Mouse (Mus musculus) liver, embryonic 12.5 days (tissue): ENCODE data around the gene Rexo5. TPM values are rescaled to one million over a fixed set of nuclear protein-coding genes. Genes with fewer than 3 reads are reported as not detected.

Experiments
- ATAC-seq: fragments of 200-750 bp; cut with Nextera tagmentation; 2 replicates; pipeline ENCODE4 v1.8.0; 2017; ENCODE audit warnings: moderate number of reproducible peaks, mild to moderate bottlenecking, moderate library complexity
- H3K27ac ChIP-seq: fragments of 300-500 bp; sonication (generic); 2 replicates; pipeline ENCODE4 v1.5.1; 2016; ENCODE audit warnings: mild to moderate bottlenecking
- H3K27me3 ChIP-seq: fragments of 300-500 bp; sonication (generic); replicated peaks from 2 replicates; pipeline ENCODE4 v1.6.1; 2016; ENCODE audit warnings: mild to moderate bottlenecking, moderate library complexity
- H3K36me3 ChIP-seq: fragments of 300-500 bp; sonication (generic); 2 replicates; pipeline ENCODE4 v1.6.1; 2016; ENCODE audit warnings: mild to moderate bottlenecking, moderate library complexity
- H3K4me1 ChIP-seq: fragments of 300-500 bp; sonication (generic); 2 replicates; pipeline ENCODE4 v1.6.1; 2016
- H3K4me2 ChIP-seq: fragments of 300-500 bp; sonication (generic); 2 replicates; pipeline ENCODE4 v1.6.1; 2016; ENCODE audit warnings: mild to moderate bottlenecking, moderate library complexity
- H3K4me3 ChIP-seq: fragments of 300-500 bp; sonication (generic); 2 replicates; pipeline ENCODE4 v1.5.1; 2016; ENCODE audit warnings: mild to moderate bottlenecking, moderate library complexity
- H3K9ac ChIP-seq: fragments of 300-500 bp; sonication (generic); 2 replicates; pipeline ENCODE4 v1.6.1; 2016; ENCODE audit warnings: mild to moderate bottlenecking, moderate library complexity
- H3K9me3 ChIP-seq: fragments of 300-500 bp; sonication (generic); replicated peaks from 2 replicates; pipeline ENCODE4 v1.6.1; 2016; ENCODE audit warnings: mild to moderate bottlenecking, moderate library complexity
- WGBS: fragments of 180-500 bp; shearing (Covaris S2); methylation state at CpG from one replicate; pipeline ENCODE4 v1.1.7; 2016; ENCODE audit not compliant: insufficient replicate concordance; 5-methylcytosine and 5-hydroxymethylcytosine counted together
- polyA plus RNA-seq: library from polyadenylated mRNA; unstranded; fragments of >200 nt; fragmentation: Nextera tagmentation; extraction: Ambion mirVana; gene quantifications from 2 replicates; pipeline ENCODE4 v1.2.1, GENCODE M21; 2016

Rexo5 gene
- polyA plus RNA-seq, 1 experiment from 2014 or later: 14.0 TPM

- peaks cover 21% of the 10 kb centered on the region for H3K4me1 ChIP-seq
- H3K27me3 ChIP-seq: no peaks in the 10 kb centered on the region
- no peak overlapping the region for H3K9ac ChIP-seq
- peak overlapping the region; percentile 49 for H3K4me2 ChIP-seq
- 24% methylated on average over 5 of the region's 5 CpGs for WGBS
- no peak overlapping the region for H3K4me3 ChIP-seq
- no peaks in the 10 kb centered on the region for H3K9me3 ChIP-seq
- peaks cover 60% of the 10 kb centered on the region for H3K36me3 ChIP-seq
- H3K27ac ChIP-seq: peak overlapping the region; percentile 77
- ATAC-seq: peak; percentile 99
Observed at GRCm38 (mm10) chr7:119784908-119785307, 8.9 kb upstream of the Rexo5 start.

- WGBS: 86% methylated on average over 3 of the region's 3 CpGs
- Histone ChIP-seq H3K36me3 (peaks cover 70% of the 10 kb centered on the region), H3K9me3 (no peaks in the 10 kb centered on the region), H3K4me3 (no peak overlapping the region), H3K27ac (no peak overlapping the region), H3K4me1 (peaks cover 28% of the 10 kb centered on the region), H3K27me3 (no peaks in the 10 kb centered on the region), H3K4me2 (no peak overlapping the region), H3K9ac (no peak overlapping the region)
- no peak for ATAC-seq
Observed at GRCm38 (mm10) chr7:119789024-119789423, 4.8 kb upstream of the Rexo5 start.

- ATAC-seq: peak; percentile 73
- Histone ChIP-seq H3K27ac (peak overlapping the region; percentile 83), H3K4me1 (peaks cover 21% of the 10 kb centered on the region), H3K9me3 (no peaks in the 10 kb centered on the region), H3K36me3 (peaks cover 29% of the 10 kb centered on the region), H3K4me3 (peak overlapping the region; percentile 86), H3K27me3 (no peaks in the 10 kb centered on the region), H3K4me2 (peak overlapping the region; percentile 86), H3K9ac (peak overlapping the region; percentile 90)
- under 1% methylated on average over 21 of the region's 21 CpGs for WGBS
Observed at GRCm38 (mm10) chr7:119794251-119794638, 439 bp downstream of the Rexo5 start.

- H3K27me3 ChIP-seq: no peaks in the 10 kb centered on the region
- ATAC-seq: peak; percentile 50; the same call in 1 of the 2 replicates
- peak overlapping the region; percentile 67; the same call in 1 of the 2 replicates for H3K27ac ChIP-seq
- no peaks in the 10 kb centered on the region for H3K9me3 ChIP-seq
- peaks cover 21% of the 10 kb centered on the region for H3K4me1 ChIP-seq
- peak overlapping the region; percentile 86 for H3K4me2 ChIP-seq
- H3K9ac ChIP-seq: peak overlapping the region; percentile 51
- peak overlapping the region; percentile 86 for H3K4me3 ChIP-seq
- H3K36me3 ChIP-seq: peaks cover 23% of the 10 kb centered on the region
Observed at GRCm38 (mm10) chr7:119795311-119795710, 1.5 kb downstream of the Rexo5 start.

- no peaks in the 10 kb centered on the region for H3K27me3 ChIP-seq
- H3K4me2 ChIP-seq: no peak overlapping the region
- WGBS: 87% methylated on average over 3 of the region's 3 CpGs
- no peak overlapping the region for H3K9ac ChIP-seq
- no peaks in the 10 kb centered on the region for H3K4me1 ChIP-seq
- H3K9me3 ChIP-seq: no peaks in the 10 kb centered on the region
- H3K4me3 ChIP-seq: no peak overlapping the region
- H3K36me3 ChIP-seq: peaks cover 25% of the 10 kb centered on the region
- no peak overlapping the region for H3K27ac ChIP-seq
- ATAC-seq: no peak
Observed at GRCm38 (mm10) chr7:119800488-119800887, 6.7 kb downstream of the Rexo5 start.

- H3K36me3 ChIP-seq: peaks cover 27% of the 10 kb centered on the region
- WGBS: 70% methylated on average over 3 of the region's 3 CpGs
Observed at GRCm38 (mm10) chr7:119800991-119801390, 7.2 kb downstream of the Rexo5 start.

GRCm38 (mm10) chr7:119807396-119807795, 13.6 kb downstream of the Rexo5 start:
- ATAC-seq: no peak
- WGBS: 84% methylated on average over 5 of the region's 5 CpGs
- Histone ChIP-seq H3K4me2 (no peak overlapping the region), H3K9ac (no peak overlapping the region), H3K36me3 (peaks cover 71% of the 10 kb centered on the region), H3K4me1 (no peaks in the 10 kb centered on the region), H3K27ac (no peak overlapping the region), H3K27me3 (no peaks in the 10 kb centered on the region), H3K4me3 (no peak overlapping the region), H3K9me3 (no peaks in the 10 kb centered on the region)

More at GRCm38 (mm10) chr7:119800991-119801390, 7.2 kb downstream of the Rexo5 start:
- no peak overlapping the region for H3K9ac ChIP-seq
- no peaks in the 10 kb centered on the region for H3K4me1 ChIP-seq
- H3K9me3 ChIP-seq: no peaks in the 10 kb centered on the region
- H3K4me2 ChIP-seq: no peak overlapping the region
- no peak overlapping the region for H3K4me3 ChIP-seq
- no peak overlapping the region for H3K27ac ChIP-seq
- no peaks in the 10 kb centered on the region for H3K27me3 ChIP-seq
- no peak for ATAC-seq

GRCm38 (mm10) chr7:119808723-119809122, 14.9 kb downstream of the Rexo5 start:
- Histone ChIP-seq H3K36me3 (peaks cover 82% of the 10 kb centered on the region), H3K9me3 (no peaks in the 10 kb centered on the region), H3K27ac (no peak overlapping the region), H3K27me3 (no peaks in the 10 kb centered on the region), H3K4me2 (no peak overlapping the region), H3K9ac (no peak overlapping the region), H3K4me1 (no peaks in the 10 kb centered on the region), H3K4me3 (no peak overlapping the region)
- WGBS: 82% methylated on average over 3 of the region's 3 CpGs
- ATAC-seq: no peak

GRCm38 (mm10) chr7:119835371-119835770, 41.6 kb downstream of the Rexo5 start:
- Histone ChIP-seq H3K9me3 (no peaks in the 10 kb centered on the region), H3K27ac (no peak overlapping the region), H3K4me3 (no peak overlapping the region), H3K4me1 (no peaks in the 10 kb centered on the region; the same call in 1 of the 2 replicates), H3K36me3 (peaks cover 38% of the 10 kb centered on the region), H3K9ac (no peak overlapping the region), H3K27me3 (no peaks in the 10 kb centered on the region), H3K4me2 (no peak overlapping the region)
- ATAC-seq: no peak
- 85% methylated on average over 1 of the region's 1 CpGs for whole genome bisulfite sequencing

- ATAC-seq: no peak
- peaks cover 39% of the 10 kb centered on the region for H3K36me3 ChIP-seq
- 81% methylated on average over 4 of the region's 4 CpGs for WGBS
- no peaks in the 10 kb centered on the region for H3K27me3 ChIP-seq
- H3K9ac ChIP-seq: no peak overlapping the region
- H3K4me2 ChIP-seq: no peak overlapping the region
- no peaks in the 10 kb centered on the region for H3K9me3 ChIP-seq
- no peak overlapping the region for H3K27ac ChIP-seq
- no peaks in the 10 kb centered on the region; the same call in 1 of the 2 replicates for H3K4me1 ChIP-seq
- H3K4me3 ChIP-seq: no peak overlapping the region
Observed at GRCm38 (mm10) chr7:119835996-119836777, 42.4 kb downstream of the Rexo5 start.

GRCm38 (mm10) chr7:119841820-119842449, 48.1 kb downstream of the Rexo5 start:
- no peaks in the 10 kb centered on the region for H3K9me3 ChIP-seq
- no peak for ATAC-seq
- WGBS: 89% methylated on average over 4 of the region's 4 CpGs
- peaks cover 9% of the 10 kb centered on the region for H3K4me1 ChIP-seq
- no peak overlapping the region for H3K9ac ChIP-seq
- peaks cover 42% of the 10 kb centered on the region for H3K36me3 ChIP-seq
- no peak overlapping the region for H3K4me3 ChIP-seq
- no peaks in the 10 kb centered on the region for H3K27me3 ChIP-seq
- H3K27ac ChIP-seq: no peak overlapping the region
- no peak overlapping the region for H3K4me2 ChIP-seq

GRCm38 (mm10) chr7:119845541-119845940, 51.7 kb downstream of the Rexo5 start:
- H3K27ac ChIP-seq: no peak overlapping the region
- no peaks in the 10 kb centered on the region for H3K9me3 ChIP-seq
- H3K36me3 ChIP-seq: peaks cover 53% of the 10 kb centered on the region
- H3K4me3 ChIP-seq: no peak overlapping the region
- no peaks in the 10 kb centered on the region for H3K27me3 ChIP-seq
- no peak overlapping the region for H3K9ac ChIP-seq
- 0 out of 2 replicates have a peak, but pooled peaks have one; percentile 44 for ATAC-seq
- no peak overlapping the region for H3K4me2 ChIP-seq
- 55% methylated on average over 2 of the region's 2 CpGs for WGBS
- peaks cover 9% of the 10 kb centered on the region for H3K4me1 ChIP-seq
